Mouse (Mus musculus) layer of hippocampus, postnatal 10 days (tissue): ENCODE measurements around the gene Gng12. TPM values are rescaled to one million over a fixed set of nuclear protein-coding genes. Genes with fewer than 3 reads are reported as not detected.
"Not testable (repeated sequence)": the region's sequence is repeated elsewhere in the genome, so short reads cannot be mapped to it uniquely, and the experiment has no call there.

Source experiments
- DNase-seq, 2 experiments: peaks; one replicate each; pipeline ENCODE4 v3.0.0; 2021; ENCODE audit warnings: low spot score in 2 of 2
- total RNA-seq, 2 experiments: library from RNA; stranded (reverse); gene quantifications; 2 replicates each; pipeline ENCODE4 v1.2.3; 2021

Gene Gng12
- total RNA-seq, 2 experiments from 2014 or later = 88.0 to 94.4 TPM

DNA sequence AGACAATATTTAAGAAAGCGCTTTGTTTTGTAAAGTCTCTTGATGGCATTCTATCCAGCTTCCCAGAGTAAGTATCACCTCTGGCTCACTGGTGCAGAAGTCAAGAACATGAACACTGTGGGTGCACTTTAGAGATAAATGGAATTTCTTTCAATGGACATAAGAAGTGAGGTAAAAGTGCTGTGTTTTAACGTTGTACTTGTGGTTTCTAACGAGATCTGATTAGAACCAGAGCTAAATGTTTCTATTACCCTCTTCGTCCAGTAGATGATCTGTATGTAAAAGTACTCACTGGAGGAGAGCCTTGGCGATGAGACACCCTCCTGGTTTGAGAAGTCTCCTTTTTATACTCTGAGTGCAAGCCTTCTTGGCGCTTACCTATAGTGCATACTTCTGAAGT is 92.8 kb downstream of the Gng12 start:
- DNase-seq = no peak

- DNase-seq = no peak
These were observed 93.3 kb downstream of the Gng12 start for GRCm38 (mm10) chr6:66989518-66989917.

DNA sequence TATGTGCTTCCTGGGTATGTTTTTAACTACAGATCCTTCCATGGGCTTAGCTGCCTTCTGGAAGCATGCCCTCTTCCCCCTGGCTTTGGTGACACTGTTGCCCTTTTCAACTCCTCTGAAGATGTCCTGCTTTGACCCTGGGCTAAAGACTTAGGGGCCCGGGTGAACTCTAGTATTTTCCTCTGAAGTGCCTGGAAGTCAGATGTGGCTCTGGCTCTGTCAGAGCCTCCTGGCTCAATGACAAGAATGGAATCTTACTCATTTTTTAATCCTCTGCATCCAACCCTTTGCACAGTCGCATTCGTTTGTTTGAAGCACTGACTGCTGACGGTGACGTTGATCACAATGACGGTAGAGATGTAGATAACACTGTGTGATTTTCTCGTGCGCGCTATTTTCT is 96.0 kb downstream of the Gng12 start:
- no peak for DNase-seq

- no peak for DNase-seq
These were observed 96.6 kb downstream of the Gng12 start for GRCm38 (mm10) chr6:66992786-66993185.

DNA sequence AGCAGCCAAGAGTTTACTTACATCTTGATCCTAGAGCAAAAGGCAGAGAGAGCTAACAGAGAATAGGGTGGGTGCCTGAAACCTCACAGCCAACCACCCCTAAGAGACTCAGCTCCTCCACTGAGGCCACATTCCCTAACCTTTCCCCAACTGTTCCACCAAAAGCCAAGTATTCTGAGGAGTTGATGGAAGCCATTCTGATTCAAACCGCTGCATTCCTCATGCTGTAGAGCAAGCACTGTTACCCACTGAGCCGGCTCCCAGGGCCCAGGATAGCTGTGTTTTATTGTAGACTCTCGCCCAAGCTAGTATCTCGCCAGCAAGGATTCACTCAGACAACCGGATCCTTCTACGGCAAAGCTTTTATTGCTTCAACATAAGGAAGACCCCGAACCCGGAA is 98.8 kb downstream of the Gng12 start:
- DNase-seq = no peak

DNA sequence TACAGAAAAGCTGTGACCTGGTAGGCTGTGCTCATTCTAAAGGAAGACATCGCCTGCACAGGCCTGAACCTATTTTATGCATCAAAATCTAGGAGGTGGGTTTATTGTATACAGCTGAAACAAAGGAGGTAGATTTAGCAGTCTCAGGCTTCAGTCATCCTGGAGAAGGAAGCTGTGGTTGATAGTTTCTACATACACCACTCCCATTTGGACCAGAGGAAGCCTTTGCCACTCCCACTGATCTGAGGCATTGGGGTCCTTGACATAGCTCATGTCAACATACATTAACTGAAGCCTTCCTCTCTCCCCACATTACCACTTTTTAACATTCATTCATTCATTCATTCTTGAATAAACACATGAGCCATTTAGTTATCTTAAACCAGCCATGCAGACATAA is 99.6 kb downstream of the Gng12 start:
- DNase-seq = no peak

DNA sequence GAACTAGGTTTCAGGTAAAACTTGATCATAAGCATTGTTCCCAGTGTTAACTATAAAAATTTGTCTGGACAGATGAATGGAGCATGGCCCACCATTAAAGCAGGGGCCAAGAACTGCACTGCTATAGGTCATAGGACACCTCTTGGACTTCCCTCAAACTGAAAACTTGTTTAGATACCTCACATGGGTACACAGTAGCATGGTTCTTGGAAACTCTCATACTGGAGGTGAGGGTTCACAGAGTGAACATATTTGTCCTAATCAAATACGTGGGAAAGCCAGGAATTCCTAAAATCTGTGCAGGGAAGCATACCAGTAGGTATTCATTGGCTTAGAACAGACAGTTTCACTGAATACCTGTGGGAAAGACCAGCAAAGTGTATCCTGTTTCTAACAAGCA is 100.1 kb downstream of the Gng12 start:
- no peak for DNase-seq

- DNase-seq = no peak
These were observed 102.4 kb downstream of the Gng12 start for GRCm38 (mm10) chr6:66998645-66999044.

DNA sequence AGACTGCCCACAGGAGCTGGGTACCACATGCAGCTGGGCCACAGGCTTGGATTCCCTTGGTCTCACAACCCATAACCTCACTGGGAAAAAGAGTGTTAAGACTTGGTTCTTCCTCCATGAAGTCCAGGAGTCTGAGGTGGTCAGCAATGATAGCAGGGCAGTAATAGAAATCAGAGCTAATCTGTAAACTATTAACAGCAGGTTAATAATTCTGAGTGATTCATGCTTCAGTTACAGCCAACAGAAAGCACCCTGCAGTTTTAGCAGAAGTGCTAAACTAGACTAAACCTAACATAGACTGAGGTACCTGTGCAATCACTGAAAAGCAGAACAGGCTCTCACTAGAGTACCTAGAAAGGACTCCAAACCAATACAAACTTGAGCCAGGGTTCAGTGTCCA is 103.6 kb downstream of the Gng12 start:
- no peak for DNase-seq

DNA sequence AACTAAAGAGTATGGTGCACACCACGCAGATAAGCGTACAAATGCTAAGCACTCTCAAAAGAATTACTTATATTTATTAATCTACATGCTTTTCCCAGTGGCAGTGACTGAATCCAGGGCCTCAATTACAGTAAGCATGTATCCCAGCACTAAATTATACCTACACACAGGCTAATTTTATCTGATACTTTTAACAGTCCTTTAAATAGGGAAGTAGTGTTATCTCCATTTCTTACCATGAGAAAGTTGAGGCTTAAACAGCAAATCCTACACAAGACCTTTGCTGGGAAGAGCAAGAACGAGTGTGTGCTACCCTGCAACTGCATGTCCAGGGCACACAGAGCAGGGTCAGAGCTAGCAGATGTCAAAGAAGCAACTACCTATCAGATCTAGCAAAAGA is 113.7 kb downstream of the Gng12 start:
- no peak for DNase-seq

DNA sequence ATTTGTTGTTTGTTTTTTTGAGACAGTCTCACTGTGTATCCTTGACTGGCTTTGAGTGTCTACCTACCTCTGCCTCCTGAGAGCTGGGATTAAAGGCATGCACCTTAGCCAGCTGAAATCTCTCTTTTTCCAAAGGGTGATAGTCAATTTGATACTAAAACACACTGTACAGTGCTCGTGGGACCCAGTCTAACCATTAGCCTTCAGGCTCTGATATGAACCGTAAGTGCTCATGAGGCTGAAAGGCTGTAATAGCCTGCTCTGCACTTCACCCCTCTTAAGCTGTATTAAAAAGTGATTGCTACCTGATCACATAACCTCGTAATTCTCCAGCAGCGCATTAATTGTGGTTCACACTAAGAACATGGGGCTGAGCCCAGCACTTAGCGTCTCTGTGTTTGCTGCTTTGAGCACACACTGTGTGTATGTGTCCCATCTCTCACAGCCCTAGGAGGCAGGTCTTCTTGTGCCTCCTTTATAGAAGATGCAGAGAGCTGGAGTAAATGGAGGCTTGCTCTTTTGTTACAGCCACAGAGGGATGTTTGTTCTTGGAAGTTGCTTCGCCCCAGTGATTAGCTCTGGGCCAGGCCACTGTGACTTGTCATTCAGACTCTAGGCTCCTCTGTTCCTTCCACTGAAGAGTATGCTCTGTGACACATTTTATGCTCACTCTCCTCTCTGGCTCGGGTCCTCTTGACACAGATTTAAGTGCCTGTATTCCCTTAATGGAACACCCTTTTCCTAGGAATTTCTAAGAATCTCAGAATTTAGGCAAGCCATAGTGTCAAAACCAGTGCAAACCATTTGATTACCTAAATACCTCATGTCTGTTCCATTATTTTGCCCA is 114.4 kb downstream of the Gng12 start:
- no peak for DNase-seq

- no peak for DNase-seq
These were observed 115.0 kb downstream of the Gng12 start for GRCm38 (mm10) chr6:67011217-67011518.

DNA sequence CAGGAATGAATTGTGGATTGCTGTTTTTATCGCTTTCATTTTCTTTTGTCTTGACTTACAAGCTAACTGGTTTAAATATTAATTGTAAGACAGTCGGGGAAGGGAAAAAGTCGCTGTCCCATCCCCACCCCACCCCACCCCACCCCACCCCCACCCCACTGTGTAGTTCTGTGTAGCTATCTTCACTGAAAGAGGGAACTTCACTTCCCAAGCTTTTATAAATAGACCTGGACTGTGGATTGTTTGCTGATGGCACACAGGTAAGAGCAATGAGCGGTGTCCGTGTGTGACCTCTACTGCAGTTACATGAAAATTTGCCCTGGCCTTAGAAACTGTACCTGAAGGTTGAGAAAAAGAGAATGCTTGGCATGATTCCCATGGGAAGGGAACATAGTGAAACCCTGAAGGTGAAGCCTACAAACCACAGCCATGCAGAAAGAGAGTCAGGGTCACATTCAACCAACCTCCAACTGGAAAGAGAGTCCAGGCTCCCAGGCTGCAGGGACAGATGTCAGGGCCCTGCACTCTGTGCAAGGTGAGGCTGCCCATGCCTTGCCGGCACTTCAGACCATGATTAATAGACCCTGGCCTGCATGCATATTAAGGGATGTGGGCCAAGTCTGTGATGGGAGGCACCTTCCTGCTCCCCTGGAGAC is 117.2 kb downstream of the Gng12 start:
- no peak for DNase-seq

- DNase-seq = no peak
These were observed 117.9 kb downstream of the Gng12 start for GRCm38 (mm10) chr6:67013949-67014678.

GRCm38 (mm10) chr6:67014679-67015075 is 118.5 kb downstream of the Gng12 start:
- no peak for DNase-seq

GRCm38 (mm10) chr6:67015739-67016519 is 119.7 kb downstream of the Gng12 start:
- DNase-seq = no peak

- DNase-seq = no peak
These were observed 120.4 kb downstream of the Gng12 start for GRCm38 (mm10) chr6:67016520-67017111.

DNA sequence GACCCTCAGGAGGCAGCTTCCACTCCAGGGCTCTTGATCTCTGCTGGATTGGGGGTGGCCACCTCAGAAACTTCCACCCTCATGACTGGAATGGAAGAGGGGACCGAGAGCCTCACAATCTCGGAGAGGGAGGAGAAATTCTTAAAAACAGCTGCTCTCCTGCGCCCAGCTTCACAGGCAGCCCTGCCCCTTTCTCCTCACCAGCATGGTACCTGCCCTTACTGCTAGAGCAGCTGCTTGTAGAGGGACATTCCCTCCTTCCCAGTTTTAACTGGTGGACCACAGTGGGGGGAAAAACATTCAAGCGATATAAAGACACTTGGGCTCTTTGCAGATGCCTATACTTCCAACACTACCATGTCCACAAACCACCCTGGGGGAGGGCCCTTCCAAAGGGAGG is 122.2 kb downstream of the Gng12 start:
- no peak for DNase-seq

DNA sequence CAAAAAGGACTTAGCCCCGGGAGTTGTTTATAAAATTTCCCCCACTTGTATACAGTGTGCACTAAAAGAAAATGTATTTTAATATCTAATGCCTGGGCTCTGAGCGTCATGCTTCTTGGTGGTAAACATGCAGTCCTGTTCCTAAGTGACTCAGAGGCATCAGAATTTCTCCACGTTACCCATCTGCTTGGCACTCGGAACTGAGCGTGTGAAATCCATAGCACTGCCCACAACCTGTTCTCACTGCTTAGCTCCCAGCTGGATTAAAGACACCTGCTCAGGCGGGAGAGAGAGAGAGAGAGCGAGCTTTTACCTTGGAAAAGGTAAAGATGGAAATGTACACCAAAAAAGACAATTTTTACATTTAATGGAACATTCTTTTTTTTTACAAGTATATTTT is 122.8 kb downstream of the Gng12 start:
- DNase-seq = not testable (repeated sequence)

DNA sequence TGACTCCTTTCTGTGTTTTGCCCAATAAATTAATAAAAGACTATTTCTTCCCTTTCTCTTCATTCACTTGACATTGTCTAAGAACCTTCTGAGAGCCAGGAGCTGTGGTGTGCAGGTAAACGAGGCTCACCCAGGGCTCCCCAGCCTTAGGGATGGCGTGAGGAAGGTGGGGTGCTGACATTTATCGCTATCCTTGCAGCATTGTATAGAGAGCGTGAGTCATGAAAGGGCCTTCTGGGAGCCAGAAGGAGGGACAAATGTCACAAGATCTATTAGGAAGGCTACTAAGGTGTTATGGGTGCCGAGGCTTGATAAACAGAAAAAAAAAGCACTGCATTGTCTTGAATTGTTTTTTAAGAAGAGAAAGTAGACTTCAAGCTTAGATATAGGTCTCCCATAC is 125.1 kb downstream of the Gng12 start:
- DNase-seq = no peak

GRCm38 (mm10) chr6:67023729-67024128 is 127.5 kb downstream of the Gng12 start:
- no peak for DNase-seq
